Mouse (Mus musculus): ENCODE results near the gene Rere. TPM values are rescaled to one million over a fixed set of nuclear protein-coding genes. Genes with fewer than 3 reads are reported as not detected.

Rere gene
- 51.5 and 52.0 TPM in 2 replicates for polyA plus RNA-seq (2014; fragmentation: Nextera tagmentation; extraction: Ambion mirVana)

- WGBS: under 1% methylated on average over 60 of the region's 60 CpGs
- ATAC-seq (ENCODE audit: insufficient read depth, low FRiP score, low TSS enrichment): peak; percentile 98
- peak within 1 kb of the TSS; percentile 98 for H3K9ac ChIP-seq (ENCODE audit: low read length)
Measured at GRCm38 (mm10) chr4:150281018-150281761, at the start of gene Rere. Gene Rere (plus strand): TSS chr4:150281646.

DNA sequence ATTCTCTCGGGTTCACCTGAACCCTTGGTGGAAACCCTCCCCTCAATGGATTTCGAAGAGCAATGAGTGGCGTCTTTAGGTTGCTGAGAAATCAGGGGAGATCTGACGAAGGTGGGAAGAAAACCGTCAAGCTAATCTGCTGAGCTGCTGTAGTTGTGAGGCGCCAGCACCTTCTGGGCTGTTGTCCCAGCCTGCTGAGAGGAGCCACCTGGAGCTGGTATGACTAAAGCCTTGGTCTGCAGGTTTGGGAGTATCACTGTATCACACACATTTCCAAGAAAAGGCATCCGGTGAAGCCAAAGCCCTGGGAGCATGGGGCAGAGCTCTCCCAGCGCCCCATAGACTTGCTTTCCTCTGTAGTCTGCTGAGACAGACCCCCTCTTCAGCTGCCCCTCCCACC is 49.6 kb upstream of the Rere start:
- peaks cover 30% of the 10 kb centered on the region for H3K4me1 ChIP-seq (ENCODE audit: control insufficient read depth, insufficient read depth, low read length)
- H3K4me3 ChIP-seq (ENCODE audit: low read depth, low read length): no peak overlapping the region
- no peaks in the 10 kb centered on the region for H3K36me3 ChIP-seq (ENCODE audit: control insufficient read depth, insufficient read depth, low read length)
- no peaks in the 10 kb centered on the region for H3K27me3 ChIP-seq (ENCODE audit: control insufficient read depth, insufficient read depth, low read length)
- no peak overlapping the region for H3K9ac ChIP-seq (ENCODE audit: low read length)
- no peak for ATAC-seq (ENCODE audit: insufficient read depth, low FRiP score, low TSS enrichment)
- 49% methylated on average over 8 of the region's 8 CpGs for WGBS
- no peak overlapping the region for H3K27ac ChIP-seq (ENCODE audit: low read depth, low read length)
- no peak for DNase-seq (ENCODE audit: low spot score)
- no peaks in the 10 kb centered on the region for H3K9me3 ChIP-seq (ENCODE audit: control insufficient read depth, low read length)
- H3K4me2 ChIP-seq (ENCODE audit: low read depth): no peak overlapping the region

More at GRCm38 (mm10) chr4:150281018-150281761, at the start of gene Rere:
- no peaks in the 10 kb centered on the region for H3K9me3 ChIP-seq (ENCODE audit: control insufficient read depth, low read length)
- H3K36me3 ChIP-seq (ENCODE audit: control insufficient read depth, insufficient read depth, low read length): no peaks in the 10 kb centered on the region
- H3K4me3 ChIP-seq (ENCODE audit: low read depth, low read length): peak within 1 kb of the TSS; percentile 97
- H3K27me3 ChIP-seq (ENCODE audit: control insufficient read depth, insufficient read depth, low read length): no peaks in the 10 kb centered on the region
- peak; percentile 98 for DNase-seq (ENCODE audit: low spot score)
- peak within 1 kb of the TSS; percentile 57 for H3K4me2 ChIP-seq (ENCODE audit: low read depth)
- peak within 1 kb of the TSS; percentile 96 for H3K27ac ChIP-seq (ENCODE audit: low read depth, low read length)
- H3K4me1 ChIP-seq (ENCODE audit: control insufficient read depth, insufficient read depth, low read length): peaks cover 8% of the 10 kb centered on the region; the same call in 1 of the 2 replicates

- Histone ChIP-seq H3K4me3 (ENCODE audit: low read depth, low read length) (no peak overlapping the region), H3K27ac (ENCODE audit: low read depth, low read length) (0 out of 2 replicates have a peak overlapping the region, but pooled peaks have one; percentile 1), H3K9me3 (ENCODE audit: control insufficient read depth, low read length) (no peaks in the 10 kb centered on the region), H3K9ac (ENCODE audit: low read length) (no peak overlapping the region), H3K36me3 (ENCODE audit: control insufficient read depth, insufficient read depth, low read length) (no peaks in the 10 kb centered on the region), H3K4me2 (ENCODE audit: low read depth) (no peak overlapping the region), H3K27me3 (ENCODE audit: control insufficient read depth, insufficient read depth, low read length) (no peaks in the 10 kb centered on the region), H3K4me1 (ENCODE audit: control insufficient read depth, insufficient read depth, low read length) (peaks cover 36% of the 10 kb centered on the region)
- no peak for ATAC-seq (ENCODE audit: insufficient read depth, low FRiP score, low TSS enrichment)
- no peak for DNase-seq (ENCODE audit: low spot score)
- WGBS: 21% methylated on average over 8 of the region's 8 CpGs
Measured at GRCm38 (mm10) chr4:150234599-150235327, 46.7 kb upstream of the Rere start.

- H3K4me1 ChIP-seq (ENCODE audit: control insufficient read depth, insufficient read depth, low read length): peaks cover 32% of the 10 kb centered on the region
- DNase-seq (ENCODE audit: low spot score) (no peak), ATAC-seq (ENCODE audit: insufficient read depth, low FRiP score, low TSS enrichment) (no peak)
- no peaks in the 10 kb centered on the region for H3K27me3 ChIP-seq (ENCODE audit: control insufficient read depth, insufficient read depth, low read length)
- 0 out of 2 replicates have a peak, but pooled peaks cover 2% of the 10 kb centered on the region for H3K36me3 ChIP-seq (ENCODE audit: control insufficient read depth, insufficient read depth, low read length)
- H3K4me2 ChIP-seq (ENCODE audit: low read depth): no peak overlapping the region
- H3K4me3 ChIP-seq (ENCODE audit: low read depth, low read length): no peak overlapping the region
- H3K9ac ChIP-seq (ENCODE audit: low read length): no peak overlapping the region
- 61% methylated on average over 4 of the region's 4 CpGs for WGBS
- H3K27ac ChIP-seq (ENCODE audit: low read depth, low read length): no peak overlapping the region
- no peaks in the 10 kb centered on the region for H3K9me3 ChIP-seq (ENCODE audit: control insufficient read depth, low read length)
Measured at GRCm38 (mm10) chr4:150235585-150235984, 45.9 kb upstream of the Rere start.

GRCm38 (mm10) chr4:150236031-150236430 is 45.4 kb upstream of the Rere start:
- H3K9ac ChIP-seq (ENCODE audit: low read length): peak overlapping the region; percentile 89
- ATAC-seq (ENCODE audit: insufficient read depth, low FRiP score, low TSS enrichment) (no peak), DNase-seq (ENCODE audit: low spot score) (no peak)
- peaks cover 27% of the 10 kb centered on the region for H3K4me1 ChIP-seq (ENCODE audit: control insufficient read depth, insufficient read depth, low read length)
- no peaks in the 10 kb centered on the region for H3K9me3 ChIP-seq (ENCODE audit: control insufficient read depth, low read length)
- 76% methylated on average over 8 of the region's 8 CpGs for WGBS
- peak overlapping the region; percentile 87 for H3K4me3 ChIP-seq (ENCODE audit: low read depth, low read length)
- no peaks in the 10 kb centered on the region for H3K27me3 ChIP-seq (ENCODE audit: control insufficient read depth, insufficient read depth, low read length)
- H3K27ac ChIP-seq (ENCODE audit: low read depth, low read length): peak overlapping the region; percentile 99
- H3K36me3 ChIP-seq (ENCODE audit: control insufficient read depth, insufficient read depth, low read length): 0 out of 2 replicates have a peak, but pooled peaks cover 2% of the 10 kb centered on the region
- H3K4me2 ChIP-seq (ENCODE audit: low read depth): peak overlapping the region; percentile 66

- no peaks in the 10 kb centered on the region for H3K27me3 ChIP-seq (ENCODE audit: control insufficient read depth, insufficient read depth, low read length)
- peak within 1 kb of the TSS; percentile 89 for H3K9ac ChIP-seq (ENCODE audit: low read length)
- peaks cover 8% of the 10 kb centered on the region for H3K36me3 ChIP-seq (ENCODE audit: control insufficient read depth, insufficient read depth, low read length)
- peak within 1 kb of the TSS; percentile 66 for H3K4me2 ChIP-seq (ENCODE audit: low read depth)
- H3K4me3 ChIP-seq (ENCODE audit: low read depth, low read length): peak within 1 kb of the TSS; percentile 87
- ATAC-seq (ENCODE audit: insufficient read depth, low FRiP score, low TSS enrichment) (peak; percentile 97), DNase-seq (ENCODE audit: low spot score) (peak; percentile 100)
- H3K9me3 ChIP-seq (ENCODE audit: control insufficient read depth, low read length): no peaks in the 10 kb centered on the region
- WGBS: under 1% methylated on average over 76 of the region's 78 CpGs
- peaks cover 24% of the 10 kb centered on the region for H3K4me1 ChIP-seq (ENCODE audit: control insufficient read depth, insufficient read depth, low read length)
- peak within 1 kb of the TSS; percentile 99 for H3K27ac ChIP-seq (ENCODE audit: low read depth, low read length)
Measured at GRCm38 (mm10) chr4:150236521-150237481, 44.6 kb upstream of the Rere start, which contains the start of gene Eno1. Gene Eno1 (plus strand): TSS chr4:150236721.

DNA sequence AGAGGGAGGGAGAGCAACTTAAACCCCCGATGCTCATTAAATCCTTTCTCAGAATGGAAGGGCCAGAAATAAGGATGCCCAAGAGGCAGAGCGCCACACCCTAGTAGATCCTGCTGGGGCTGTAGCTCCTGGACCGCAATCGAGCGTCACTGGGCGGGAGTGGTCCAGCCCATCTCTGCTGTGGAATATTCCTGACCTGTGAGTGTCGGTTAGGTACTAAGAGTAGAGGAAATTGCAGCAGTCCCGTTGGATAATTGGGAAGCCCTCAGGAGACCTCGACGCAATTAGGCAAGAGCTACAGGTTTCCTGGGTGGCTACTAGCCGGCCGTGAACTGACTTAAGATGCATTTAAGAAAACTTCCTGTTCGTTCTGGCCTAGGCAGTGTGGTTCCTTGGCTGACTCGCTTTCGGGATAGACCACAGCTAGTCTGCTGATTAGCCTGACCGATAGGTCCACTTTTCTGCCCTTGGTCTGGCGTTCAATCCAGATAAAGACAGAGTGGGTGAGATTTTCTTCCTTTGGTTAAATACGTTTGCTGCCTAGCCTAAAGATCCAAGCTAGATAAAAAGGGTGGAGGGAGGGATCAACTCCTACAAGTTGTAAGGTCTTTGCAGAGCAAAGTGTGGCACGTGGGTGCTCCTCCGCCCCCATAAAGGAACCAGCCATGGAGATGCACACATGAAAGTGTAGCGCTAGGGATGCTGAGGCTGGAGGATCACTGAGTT is 43.6 kb upstream of the Rere start:
- H3K36me3 ChIP-seq (ENCODE audit: control insufficient read depth, insufficient read depth, low read length): peaks cover 16% of the 10 kb centered on the region
- no peak for ATAC-seq (ENCODE audit: insufficient read depth, low FRiP score, low TSS enrichment)
- H3K27me3 ChIP-seq (ENCODE audit: control insufficient read depth, insufficient read depth, low read length): no peaks in the 10 kb centered on the region
- DNase-seq (ENCODE audit: low spot score): peak; percentile 37
- H3K9ac ChIP-seq (ENCODE audit: low read length): peak overlapping the region; percentile 89
- no peaks in the 10 kb centered on the region for H3K9me3 ChIP-seq (ENCODE audit: control insufficient read depth, low read length)
- under 1% methylated on average over 21 of the region's 21 CpGs for WGBS
- peaks cover 25% of the 10 kb centered on the region for H3K4me1 ChIP-seq (ENCODE audit: control insufficient read depth, insufficient read depth, low read length)
- peak overlapping the region; percentile 87 for H3K4me3 ChIP-seq (ENCODE audit: low read depth, low read length)
- peak overlapping the region; percentile 99; the same call in 1 of the 2 replicates for H3K27ac ChIP-seq (ENCODE audit: low read depth, low read length)
- H3K4me2 ChIP-seq (ENCODE audit: low read depth): peak overlapping the region; percentile 66

Data from neural tube, embryonic 11.5 days (tissue).